Mouse (Mus musculus) ES-E14 (cell line): ENCODE measurements around the gene Rbp2.

Experiments
- HCFC1 ChIP-seq: IDR thresholded peaks from 2 replicates; pipeline ENCODE4 v1.6.1; 2012; ENCODE audit warnings: low read length, inconsistent platforms, borderline replicate concordance; ENCODE audit not compliant: insufficient read depth
- MAFK ChIP-seq: IDR thresholded peaks from 2 replicates; pipeline ENCODE4 v1.6.1; 2014; ENCODE audit warnings: mild to moderate bottlenecking, low read depth, low read length, inconsistent platforms; ENCODE audit not compliant: insufficient read depth

- no peak for TF ChIP-seq HCFC1
- no peak for TF ChIP-seq MAFK
Measured at GRCm38 (mm10) chr9:98524786-98525542, 39.0 kb downstream of the Rbp2 start.
